Mouse (Mus musculus) liver, adult (tissue): ENCODE results near the gene Efcab11.

Source experiments
- GATA4 ChIP-seq: IDR thresholded peaks from 2 replicates; pipeline ENCODE4 v1.6.1; 2014; ENCODE audit warnings: mild to moderate bottlenecking, low read length; ENCODE audit not compliant: insufficient replicate concordance

Efcab11 gene

DNA sequence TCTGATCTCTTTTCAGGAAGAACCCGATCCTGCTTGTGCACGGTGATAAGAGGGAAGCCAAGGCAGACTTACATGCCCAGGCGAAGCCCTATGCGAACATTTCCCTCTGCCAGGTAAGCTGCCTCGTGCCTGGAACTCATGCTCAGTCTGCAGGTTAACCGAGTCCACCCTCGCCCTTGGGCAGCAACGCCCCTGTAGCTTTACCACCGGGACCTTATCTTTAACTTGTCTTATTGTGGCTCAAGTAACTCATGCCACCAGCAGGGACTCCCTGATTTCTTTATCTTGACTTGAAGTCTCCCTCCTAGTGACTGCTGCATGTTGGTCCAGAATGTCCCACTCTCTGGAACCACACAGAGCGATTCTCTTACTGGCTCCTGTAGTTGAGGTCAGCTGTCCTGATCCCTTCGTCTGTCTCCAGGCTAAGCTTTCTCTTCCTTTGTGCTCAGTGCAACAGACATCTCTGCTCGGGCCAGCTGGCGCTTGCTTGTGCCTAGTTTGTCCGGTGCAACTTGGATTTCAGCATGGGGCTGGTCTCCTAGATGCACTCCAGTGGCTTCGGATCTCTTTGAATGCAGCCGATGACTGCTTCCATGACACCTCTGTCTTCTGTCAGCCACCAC, 14.1 kb upstream of the Efcab11 start:
- no peak for TF ChIP-seq GATA4

DNA sequence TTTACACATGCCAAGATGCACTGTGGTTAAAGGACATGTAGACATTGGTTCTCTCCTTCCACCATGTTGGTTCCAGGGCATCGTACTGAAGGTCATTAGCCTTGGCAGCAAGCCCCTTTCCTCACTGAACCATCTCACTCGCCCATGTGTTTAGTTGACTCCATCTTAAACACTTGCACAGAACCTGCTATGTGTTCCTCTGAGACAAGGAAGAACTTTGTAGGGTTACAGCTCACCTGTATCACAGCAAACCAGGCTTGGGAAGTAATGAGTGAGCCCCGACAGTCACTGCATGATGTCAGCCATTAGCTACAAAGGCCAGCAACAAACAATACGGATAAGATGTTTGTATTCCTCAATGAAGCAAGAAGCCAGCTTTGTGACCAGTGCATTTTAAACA, 13.6 kb upstream of the Efcab11 start:
- no peak for TF ChIP-seq GATA4

GRCm38 (mm10) chr12:99885282-99885901, 1.2 kb upstream of the Efcab11 start:
- no peak for TF ChIP-seq GATA4

DNA sequence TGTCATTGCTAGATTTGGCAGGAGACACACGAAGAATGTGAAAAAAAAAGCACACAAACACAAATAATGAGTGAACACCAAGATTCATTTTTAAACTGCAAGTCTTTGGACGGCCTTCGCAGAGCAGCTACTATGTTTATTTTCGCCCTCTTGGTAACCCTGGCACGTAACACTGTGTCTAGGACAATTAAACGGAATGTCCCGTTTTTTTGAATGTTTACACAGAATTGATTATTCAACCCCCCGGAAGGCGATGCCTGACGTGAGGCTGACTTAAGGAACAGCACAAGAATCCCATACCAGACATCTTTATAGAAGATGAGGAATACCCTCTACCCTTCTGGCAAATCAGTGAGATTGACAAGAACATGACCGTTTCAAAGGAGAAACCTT, 530 bp downstream of the Efcab11 start:
- no peak for TF ChIP-seq GATA4

DNA sequence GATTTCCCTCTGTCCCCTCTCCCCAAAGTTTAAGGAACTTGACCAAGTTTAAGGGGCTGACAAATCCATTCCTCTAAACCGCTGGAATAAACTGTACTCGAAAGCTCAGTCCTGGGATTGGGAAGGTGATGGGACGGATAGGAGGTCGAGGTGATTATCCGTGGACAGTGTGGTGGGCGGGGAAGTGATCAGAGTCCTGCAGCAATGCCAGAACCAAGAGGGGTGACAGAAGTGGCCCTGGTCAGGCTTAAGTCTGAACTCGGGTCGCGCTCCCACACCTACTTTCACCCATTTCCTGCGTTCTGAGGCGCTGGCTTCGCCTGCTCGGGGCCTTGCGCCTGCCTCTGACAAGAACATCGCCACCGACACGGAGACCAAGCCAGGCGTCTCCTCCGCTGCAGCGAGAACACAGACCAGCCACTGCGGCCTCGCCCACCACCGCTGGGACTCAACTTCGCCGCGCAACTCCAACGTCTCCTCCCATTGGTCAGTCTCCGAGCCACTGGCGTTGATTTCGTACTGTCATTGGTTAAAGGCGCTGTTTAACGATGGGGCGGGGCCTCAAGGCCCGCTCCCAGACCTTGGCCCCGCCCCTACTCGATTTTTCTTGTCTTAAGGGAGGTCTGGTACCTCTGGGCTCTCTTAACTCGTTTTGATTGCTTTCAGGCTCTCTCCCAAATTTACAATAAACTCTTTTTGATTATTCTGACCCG, 1.1 kb downstream of the Efcab11 start:
- no peak for TF ChIP-seq GATA4

GRCm38 (mm10) chr12:99874609-99875008, 9.6 kb downstream of the Efcab11 start:
- no peak for TF ChIP-seq GATA4

GRCm38 (mm10) chr12:99873443-99873842, 10.8 kb downstream of the Efcab11 start:
- TF ChIP-seq GATA4 = no peak

- TF ChIP-seq GATA4 = no peak
These were observed 15.4 kb downstream of the Efcab11 start for GRCm38 (mm10) chr12:99868821-99869220.

DNA sequence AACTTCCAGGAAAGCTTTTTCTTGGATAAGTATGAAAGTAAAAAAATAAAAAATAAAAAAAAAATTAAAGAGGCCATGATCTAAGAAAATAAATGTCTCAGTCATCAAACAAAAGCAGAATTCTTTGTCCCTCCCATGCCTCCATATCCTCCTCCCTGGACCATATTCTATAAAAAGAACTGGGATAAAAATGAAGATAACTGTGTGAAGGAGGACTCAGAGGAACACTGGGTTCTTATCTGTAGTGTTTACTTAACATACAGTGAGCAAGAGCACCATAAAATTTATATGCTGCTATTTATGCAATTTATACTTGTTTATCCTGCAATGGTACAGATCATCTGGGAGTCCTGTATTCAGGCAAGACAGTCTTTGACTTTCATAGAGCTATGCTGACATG, 19.6 kb downstream of the Efcab11 start:
- TF ChIP-seq GATA4 = no peak

GRCm38 (mm10) chr12:99860981-99861380, 23.3 kb downstream of the Efcab11 start:
- TF ChIP-seq GATA4 = no peak

DNA sequence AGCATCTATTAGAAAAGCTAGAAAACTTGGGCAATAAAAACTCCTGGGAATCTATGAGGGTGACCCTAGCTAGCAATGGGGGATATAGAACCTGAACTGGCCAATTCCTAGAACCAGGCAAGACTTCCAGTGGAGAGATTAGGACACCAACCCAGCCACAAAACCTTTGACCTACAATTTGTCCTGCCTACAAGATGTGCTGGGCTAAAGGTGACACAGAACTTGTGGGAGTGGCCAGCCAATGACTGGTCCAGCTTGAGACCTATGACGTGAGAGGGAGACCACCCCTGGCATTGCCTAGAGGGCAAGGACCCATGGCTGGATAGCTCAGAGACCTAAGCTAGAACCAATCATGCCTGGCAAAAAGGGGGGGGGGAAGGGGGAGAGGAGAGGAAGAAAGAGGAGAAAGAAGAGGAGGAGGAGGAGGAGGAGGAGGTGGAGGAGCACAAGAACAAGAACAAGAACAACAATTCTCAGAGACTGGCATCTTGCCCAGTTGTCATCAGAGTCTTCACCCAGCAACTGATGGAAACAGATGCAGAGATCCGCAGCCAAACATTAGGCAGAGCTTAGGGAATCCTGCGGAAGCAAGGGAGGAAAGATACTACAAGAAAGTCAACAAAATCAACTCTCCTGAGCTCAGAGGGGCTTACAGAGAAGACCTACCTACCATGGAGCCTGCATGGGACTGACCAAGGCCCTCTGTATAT, 24.7 kb downstream of the Efcab11 start:
- no peak for TF ChIP-seq GATA4

GRCm38 (mm10) chr12:99858664-99859063, 25.6 kb downstream of the Efcab11 start:
- TF ChIP-seq GATA4 = no peak

DNA sequence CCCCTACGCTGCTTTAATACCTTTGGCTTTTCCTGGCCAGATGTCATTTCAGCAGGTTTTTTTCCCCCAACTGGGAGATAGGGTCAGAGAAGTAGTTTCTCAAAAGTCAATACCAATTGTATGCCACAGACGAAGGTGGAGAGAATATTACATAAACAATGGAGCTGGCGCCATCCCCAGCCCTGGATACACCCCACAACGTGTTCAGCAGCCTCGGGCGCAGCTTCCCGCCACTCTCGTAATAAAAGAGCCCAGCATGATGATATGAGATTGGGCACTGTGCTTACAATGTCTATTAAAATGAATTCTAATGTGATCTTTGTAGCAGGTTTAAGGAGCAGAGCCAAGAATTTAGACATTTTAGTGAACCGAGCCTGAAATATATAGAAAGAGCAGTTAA, 28.2 kb downstream of the Efcab11 start:
- TF ChIP-seq GATA4 = no peak

- TF ChIP-seq GATA4 = no peak
These were observed 30.6 kb downstream of the Efcab11 start for GRCm38 (mm10) chr12:99853323-99854258.

DNA sequence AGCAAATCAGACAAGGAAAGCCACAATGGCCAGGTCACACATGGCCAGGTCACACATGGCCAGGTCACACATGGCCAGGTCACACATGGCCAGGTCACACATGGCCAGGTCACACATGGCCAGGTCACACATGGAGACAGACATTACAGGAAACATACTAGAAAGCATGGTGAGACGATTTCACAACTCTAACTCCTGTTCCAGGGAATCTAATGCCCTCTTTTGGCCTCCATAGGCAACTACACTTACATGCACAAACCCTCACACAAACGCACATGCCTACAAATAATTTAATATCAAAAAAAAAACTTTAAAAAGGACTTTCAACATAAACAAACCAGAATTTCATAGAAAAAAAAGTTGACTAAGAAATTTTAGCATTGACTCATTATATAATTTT, 34.2 kb downstream of the Efcab11 start:
- no peak for TF ChIP-seq GATA4
